Mouse (Mus musculus): ENCODE data around the gene 1700021F07Rik.
A peak's percentile ranks its signal among the peaks of the same experiment; 100 is the strongest.

Gene 1700021F07Rik

DNA sequence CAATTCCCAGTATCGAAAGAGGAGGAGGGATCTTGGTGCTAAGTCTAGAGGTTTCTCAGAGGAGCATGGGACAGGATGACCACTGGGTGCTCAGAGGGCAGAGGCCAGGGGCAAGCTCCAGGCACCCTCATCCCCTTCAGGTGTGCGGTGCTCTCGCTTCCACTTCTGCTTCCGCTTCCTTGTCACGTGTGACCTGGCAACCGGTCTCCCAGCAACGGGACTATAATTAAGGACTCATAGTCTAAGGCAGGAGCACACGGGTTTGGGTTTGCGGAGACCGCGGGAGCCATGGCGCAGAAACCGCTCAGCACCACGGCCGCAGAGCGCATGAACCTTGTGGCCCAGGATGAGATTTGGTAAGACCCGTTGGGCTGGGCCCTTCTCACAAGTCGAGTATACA lies at the start of gene 1700021F07Rik:
TSS of gene 1700021F07Rik (plus strand) at position 211 of the 400 bp plus-strand sequence.
- DNase-seq (ENCODE audit: low read depth, low spot score): peak; percentile 10

GRCm38 (mm10) chr2:173473233-173473632 lies 49.2 kb upstream of the 1700021F07Rik start:
- no peak for DNase-seq (ENCODE audit: low read depth, low spot score)

DNA sequence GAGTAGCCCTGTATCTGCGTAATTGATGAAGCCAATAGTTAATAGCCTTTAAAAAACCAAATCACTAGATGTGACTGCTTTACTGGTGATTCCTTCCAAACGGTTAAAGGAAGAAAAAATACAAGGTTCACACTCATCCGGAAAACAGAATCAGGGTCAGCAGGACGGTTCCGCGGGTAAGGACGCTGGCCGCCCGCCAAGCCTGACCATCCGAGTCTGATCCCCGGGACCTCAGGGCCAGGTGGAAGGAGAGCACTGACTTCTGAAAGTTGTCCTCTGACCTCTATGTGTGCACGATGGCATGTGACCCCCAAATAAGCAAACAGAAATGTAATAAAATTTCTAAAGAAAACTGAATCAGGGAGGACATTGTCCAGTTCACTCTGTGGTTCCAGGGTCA lies 43.3 kb upstream of the 1700021F07Rik start:
- DNase-seq (ENCODE audit: low read depth, low spot score): no peak

DNA sequence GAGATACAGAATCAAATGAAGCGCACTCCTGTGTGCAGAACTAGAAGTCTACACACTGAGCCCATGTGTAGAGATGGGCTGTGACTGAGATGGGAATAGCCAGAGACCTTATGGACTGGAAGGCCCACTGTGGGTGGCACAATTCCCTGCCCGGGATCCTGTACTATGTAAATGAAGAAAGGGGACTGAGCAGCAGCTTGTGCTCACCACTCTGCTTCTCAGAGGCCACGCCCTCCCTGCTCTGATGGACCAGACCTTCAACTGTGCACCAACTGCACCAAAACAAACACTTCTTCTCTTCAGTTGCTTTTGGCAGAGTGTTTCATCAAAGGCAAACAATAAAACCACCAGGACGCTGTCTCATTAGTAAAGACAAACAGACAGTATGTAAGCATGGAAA lies 37.9 kb upstream of the 1700021F07Rik start:
- no peak for DNase-seq (ENCODE audit: low read depth, low spot score)

DNA sequence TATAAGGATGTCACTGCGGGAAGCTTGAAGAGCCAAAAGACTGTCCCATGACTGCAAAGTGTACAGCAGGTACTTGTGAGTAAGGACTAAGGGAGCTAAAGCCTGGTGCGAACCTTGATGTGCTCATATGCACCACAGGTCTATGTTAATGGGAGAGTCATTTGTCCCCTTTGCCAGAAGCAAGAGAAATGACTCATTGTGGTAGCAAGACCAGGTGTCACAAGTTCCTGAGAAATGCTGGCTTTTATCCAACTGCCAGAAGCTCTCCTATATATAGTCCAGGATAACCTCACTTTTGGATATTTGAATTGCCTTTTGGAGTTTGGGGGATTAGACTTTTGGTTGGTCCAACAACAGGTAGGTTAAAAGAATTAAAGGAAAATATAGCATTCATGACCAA lies 22.8 kb upstream of the 1700021F07Rik start:
- no peak for DNase-seq (ENCODE audit: low read depth, low spot score)

DNA sequence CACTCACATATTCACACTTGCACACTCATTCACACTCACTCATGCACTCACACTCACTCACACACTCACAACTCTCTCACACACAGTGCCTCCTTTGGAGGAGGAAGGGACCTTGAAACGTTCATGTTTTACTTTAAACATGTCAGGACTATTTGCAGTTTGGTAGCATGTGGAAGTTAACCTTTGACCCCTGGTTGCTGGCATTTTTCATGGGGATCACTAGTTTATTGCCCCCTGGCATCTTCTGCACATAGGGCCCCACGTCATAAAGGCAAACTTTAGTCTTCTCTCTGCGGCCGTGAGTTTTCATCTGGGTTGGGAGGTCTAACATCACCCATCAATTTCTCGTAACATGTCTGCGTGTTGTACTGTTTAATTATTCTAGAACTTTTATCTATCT lies 8.4 kb upstream of the 1700021F07Rik start:
- no peak for DNase-seq (ENCODE audit: low read depth, low spot score)

- DNase-seq (ENCODE audit: low read depth, low spot score): no peak
Observed at GRCm38 (mm10) chr2:173515186-173515585, 7.2 kb upstream of the 1700021F07Rik start.

- DNase-seq (ENCODE audit: low read depth, low spot score): no peak
Observed at GRCm38 (mm10) chr2:173516150-173516855, 6.1 kb upstream of the 1700021F07Rik start.

DNA sequence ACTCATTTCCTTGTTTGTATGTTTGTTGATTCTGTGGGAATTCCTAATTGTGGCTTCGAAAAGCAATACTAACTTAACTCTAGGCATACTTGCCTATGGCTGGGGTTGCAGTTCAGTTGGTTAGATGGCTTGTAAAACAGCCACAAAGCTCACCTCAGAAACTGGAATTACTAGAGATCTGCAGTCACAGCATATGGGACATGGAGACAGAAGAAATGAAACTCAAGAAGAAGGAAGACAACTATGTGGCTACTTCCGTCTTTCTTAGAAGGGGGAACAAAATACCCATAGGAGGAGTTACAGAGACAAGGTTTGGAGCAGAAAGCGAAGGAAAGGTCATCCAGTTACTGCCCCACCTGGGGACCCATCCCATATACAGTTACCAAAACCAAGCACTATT lies 6.1 kb downstream of the 1700021F07Rik start:
- DNase-seq (ENCODE audit: low read depth, low spot score): no peak

- DNase-seq (ENCODE audit: low read depth, low spot score): no peak
Observed at GRCm38 (mm10) chr2:173532711-173533462, 10.5 kb downstream of the 1700021F07Rik start.

DNA sequence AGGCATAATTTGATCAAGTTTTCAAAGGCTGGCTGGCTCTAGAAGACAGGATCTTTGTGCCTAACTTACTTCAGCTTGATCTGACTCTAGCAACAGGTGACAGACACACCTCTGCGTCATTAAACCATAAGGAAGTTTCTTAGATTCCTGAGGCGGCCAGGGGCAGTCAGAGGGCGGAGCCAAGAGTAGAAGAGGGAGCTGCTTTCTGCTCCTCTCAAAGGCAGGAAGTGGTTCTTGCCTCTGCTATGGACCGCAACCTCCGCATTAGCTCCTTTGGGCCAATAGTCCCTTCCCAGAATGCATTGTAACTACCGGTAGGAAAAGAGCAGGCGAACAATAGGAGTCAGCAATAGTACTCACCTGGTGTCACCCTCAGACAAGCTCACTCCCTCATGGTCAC lies 12.2 kb downstream of the 1700021F07Rik start:
- DNase-seq (ENCODE audit: low read depth, low spot score): no peak

GRCm38 (mm10) chr2:173535390-173535789 lies 13.0 kb downstream of the 1700021F07Rik start:
- no peak for DNase-seq (ENCODE audit: low read depth, low spot score)

- DNase-seq (ENCODE audit: low read depth, low spot score): no peak
Observed at GRCm38 (mm10) chr2:173535886-173536285, 13.5 kb downstream of the 1700021F07Rik start.

DNA sequence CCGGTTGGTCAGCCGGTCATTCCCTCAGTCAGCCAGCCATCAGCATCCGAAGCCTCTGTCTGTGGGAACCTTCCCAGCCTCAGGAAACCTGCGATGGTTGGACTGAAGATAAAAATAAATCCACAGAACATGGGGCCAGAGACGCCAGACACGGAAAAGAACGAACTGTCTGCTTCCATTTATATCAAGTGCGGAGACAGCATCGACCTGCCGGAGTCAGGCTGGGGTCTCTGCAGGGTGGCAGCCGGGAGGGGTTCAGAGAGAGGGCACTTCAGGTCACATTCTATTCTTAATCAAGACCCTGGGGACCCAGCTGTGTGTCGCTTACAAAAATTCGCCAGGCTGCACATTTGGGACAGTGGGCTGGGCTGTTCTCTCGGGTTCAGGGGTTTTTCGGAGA lies 17.4 kb downstream of the 1700021F07Rik start:
- no peak for DNase-seq (ENCODE audit: low read depth, low spot score)

DNA sequence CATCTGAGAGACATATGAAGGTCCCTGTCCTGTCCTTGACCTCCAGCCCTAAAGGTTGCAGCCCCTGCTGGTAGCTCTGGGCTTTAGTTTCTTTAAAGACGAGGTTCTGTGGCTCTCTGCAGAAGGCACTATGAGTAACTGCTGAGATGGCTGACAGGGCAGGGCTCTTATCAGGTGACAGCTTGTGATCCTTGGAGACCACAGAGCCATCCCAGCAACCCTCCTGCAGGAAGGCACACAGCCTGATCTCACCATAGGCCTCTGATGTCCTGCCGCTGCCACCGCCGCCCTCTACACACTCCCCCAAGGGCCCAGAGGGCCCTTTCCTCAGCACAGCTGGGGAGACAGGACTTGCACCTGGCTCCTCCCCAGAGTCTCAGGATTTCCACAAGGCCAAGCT lies 19.4 kb downstream of the 1700021F07Rik start:
- no peak for DNase-seq (ENCODE audit: low read depth, low spot score)

DNA sequence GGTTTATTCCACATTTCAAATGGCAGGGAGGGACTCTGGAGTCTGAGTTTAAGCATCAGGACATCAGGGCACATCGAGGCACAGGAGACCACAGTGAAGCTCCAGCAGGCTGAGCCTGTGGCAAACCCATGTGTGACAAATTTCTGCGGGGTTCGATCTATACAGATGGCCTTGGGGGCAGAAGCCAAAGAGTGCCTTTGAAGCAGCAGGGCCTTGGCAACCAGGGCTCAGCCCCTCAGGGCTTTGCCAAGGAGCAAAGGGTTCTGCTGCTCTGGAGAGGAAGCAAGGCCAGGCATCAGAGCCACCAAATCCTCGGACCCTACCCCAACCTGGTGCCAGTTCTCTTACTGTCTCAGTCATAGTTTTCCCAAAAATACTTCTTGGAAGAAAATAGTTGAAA lies 20.3 kb downstream of the 1700021F07Rik start:
- no peak for DNase-seq (ENCODE audit: low read depth, low spot score)

DNA sequence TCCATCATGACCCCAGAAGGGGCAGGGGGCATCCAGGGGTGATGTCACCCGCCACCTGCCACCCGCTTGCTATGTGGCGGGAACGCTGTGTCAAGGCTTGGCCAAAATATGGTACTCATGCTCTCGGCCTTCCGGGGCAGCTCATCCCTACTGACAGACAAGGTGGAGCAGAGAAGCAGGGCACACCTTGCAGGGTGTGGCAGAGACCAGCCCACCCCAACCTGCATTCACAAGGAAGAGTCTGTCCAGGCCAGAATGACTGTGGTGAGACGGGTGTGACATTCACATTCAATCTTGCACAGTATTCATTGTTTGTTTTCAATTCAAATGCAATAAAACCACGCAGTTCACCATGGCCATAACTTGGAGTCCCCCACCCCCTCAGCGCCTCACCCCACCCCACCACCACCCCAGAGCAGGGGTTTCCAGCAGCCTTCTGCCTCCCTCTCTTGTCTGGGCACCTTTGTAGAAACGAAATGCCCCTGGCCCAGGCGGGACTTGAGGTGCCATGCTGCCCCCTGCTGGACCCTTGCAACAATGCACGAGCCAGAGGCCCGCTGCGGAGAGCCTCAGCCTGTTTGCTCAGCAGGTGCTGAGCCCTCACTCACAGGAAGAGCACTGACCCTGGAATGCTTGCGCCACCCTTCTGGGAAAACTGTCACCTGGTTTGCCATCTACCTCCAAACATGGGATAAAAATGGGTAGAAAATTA lies 23.8 kb downstream of the 1700021F07Rik start:
- DNase-seq (ENCODE audit: low read depth, low spot score): peak; percentile 85

DNA sequence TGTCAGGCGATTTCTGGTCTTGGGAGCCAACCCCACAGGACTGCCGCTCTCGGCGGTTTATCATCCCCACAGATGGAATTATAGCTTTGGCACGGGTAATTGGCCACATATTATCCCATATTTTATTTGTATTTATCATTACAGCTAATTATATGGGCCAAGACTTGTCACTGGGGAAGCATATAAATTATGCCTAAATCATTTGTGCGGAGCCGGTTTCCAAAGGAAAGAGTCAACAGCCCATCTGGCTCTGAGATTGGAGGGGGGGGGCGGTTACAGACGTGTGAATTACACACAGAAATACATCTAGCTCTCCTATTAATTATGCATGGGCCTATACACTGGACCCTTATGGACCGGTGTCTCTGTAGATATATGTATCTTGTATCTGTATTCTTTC lies 26.9 kb downstream of the 1700021F07Rik start:
- no peak for DNase-seq (ENCODE audit: low read depth, low spot score)

DNA sequence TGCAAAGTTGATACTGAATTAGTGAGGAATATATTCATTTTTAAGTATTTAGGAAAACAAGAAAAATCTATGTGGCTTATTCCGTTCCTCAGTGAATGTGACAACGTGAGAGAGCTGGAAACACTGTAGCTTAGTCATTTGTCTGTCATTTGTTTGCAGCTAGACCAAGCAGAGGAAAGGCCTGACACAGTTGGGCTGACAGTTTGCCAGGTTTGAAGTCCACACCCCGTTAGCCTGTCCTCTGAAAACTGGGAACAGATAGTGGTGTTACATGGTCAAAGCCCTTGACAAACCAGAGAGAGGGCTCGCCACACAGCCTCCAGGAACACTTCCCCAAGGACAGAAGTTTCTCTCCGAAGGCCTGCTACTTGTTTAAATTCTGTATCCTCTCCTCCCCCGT lies 28.3 kb downstream of the 1700021F07Rik start:
- no peak for DNase-seq (ENCODE audit: low read depth, low spot score)

GRCm38 (mm10) chr2:173553863-173554262 lies 31.5 kb downstream of the 1700021F07Rik start:
- DNase-seq (ENCODE audit: low read depth, low spot score): peak; percentile 77

DNA sequence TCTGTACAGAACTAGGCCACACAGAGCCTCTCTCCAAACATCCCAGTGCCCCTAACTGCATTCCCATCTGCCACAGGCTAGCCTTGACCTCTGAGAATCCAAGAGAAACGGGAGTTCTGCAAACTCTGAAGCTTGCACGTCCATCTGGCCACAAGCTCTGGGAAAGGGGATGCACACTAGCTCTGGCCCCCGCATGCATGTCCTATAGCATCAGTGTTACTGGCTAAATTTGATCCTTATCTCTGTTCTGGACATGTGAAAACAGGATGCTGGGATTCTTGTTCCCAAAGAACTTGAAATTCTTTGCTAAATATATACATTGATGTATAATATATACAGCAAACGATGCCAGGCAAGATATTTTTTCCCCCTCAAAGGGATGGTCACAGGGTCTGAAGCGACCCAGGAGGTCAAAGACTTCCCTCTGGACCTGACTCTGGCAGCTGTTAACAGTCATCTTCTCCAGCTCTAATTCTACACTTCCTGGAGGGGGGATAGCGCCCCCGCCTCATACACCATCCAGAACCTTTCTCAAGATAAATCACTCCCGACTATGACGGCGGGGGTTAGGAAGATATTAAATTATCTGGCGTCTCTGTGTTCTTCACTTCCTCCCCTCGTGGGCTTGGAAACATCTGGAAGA lies 36.5 kb downstream of the 1700021F07Rik start:
- no peak for DNase-seq (ENCODE audit: low read depth, low spot score)

- DNase-seq (ENCODE audit: low read depth, low spot score): peak; percentile 48
Observed at GRCm38 (mm10) chr2:173561851-173562442, 39.6 kb downstream of the 1700021F07Rik start.

Measured in ES-CJ7 (cell line).